Mouse (Mus musculus) v-Abl transformed pro-B cells (cell line): ENCODE results near the gene Atp11a.

ENCODE experiments used
- in situ Hi-C, 2 experiments: fragments of 400-800 bp; cut with MboI; formaldehyde crosslinking; loops; one replicate each; pipeline ENCODE4 v1.15.1; 2025; ENCODE audit not compliant: unreplicated experiment in 2 of 2

Gene Atp11a

GRCm38 (mm10) chr8:12808018-12808417 lies 51.2 kb downstream of the Atp11a start:
- in situ Hi-C loops, result no loop called here

DNA sequence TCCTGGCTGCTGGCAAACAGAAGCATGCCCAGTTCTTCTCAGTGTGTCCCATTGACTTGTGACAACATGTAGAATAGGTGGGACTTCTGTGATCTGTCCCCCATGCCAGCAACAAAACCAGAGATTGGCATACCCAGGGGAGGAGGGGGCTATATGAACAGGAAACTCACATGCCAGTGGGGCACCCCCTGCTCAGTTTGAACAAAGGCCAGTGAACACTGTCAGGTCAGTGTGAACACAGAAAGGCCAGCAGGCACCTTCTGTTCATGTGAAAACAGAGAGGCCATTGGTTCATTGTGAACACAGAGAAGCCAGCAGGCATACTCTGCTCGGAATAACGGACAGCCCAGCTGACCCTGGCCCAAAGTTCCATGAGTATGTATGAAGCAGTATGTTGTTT lies 52.7 kb downstream of the Atp11a start:
- in situ Hi-C loops, result no loop called here

GRCm38 (mm10) chr8:12811231-12811630 lies 54.4 kb downstream of the Atp11a start:
- in situ Hi-C loops, result no loop called here

DNA sequence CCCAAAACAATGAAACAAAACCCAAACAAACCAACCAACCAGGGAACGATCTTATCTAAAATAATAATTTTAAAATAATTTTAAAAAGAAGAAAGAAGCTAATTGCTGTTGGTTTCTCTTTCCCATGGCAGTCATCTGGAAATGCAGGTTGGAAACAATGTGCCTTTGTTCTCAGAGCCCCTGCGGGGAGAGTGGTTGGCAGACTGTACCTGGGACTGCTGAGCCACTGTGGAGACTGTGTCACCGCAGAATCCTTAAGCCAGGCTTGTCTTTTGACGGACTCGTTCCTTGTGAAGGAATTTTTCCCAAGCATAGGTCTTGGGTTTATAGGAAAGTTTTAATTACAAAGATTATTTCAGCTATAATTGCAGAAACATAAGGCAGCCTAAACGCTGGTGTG lies 59.6 kb downstream of the Atp11a start:
- in situ Hi-C loops, result no loop called here

DNA sequence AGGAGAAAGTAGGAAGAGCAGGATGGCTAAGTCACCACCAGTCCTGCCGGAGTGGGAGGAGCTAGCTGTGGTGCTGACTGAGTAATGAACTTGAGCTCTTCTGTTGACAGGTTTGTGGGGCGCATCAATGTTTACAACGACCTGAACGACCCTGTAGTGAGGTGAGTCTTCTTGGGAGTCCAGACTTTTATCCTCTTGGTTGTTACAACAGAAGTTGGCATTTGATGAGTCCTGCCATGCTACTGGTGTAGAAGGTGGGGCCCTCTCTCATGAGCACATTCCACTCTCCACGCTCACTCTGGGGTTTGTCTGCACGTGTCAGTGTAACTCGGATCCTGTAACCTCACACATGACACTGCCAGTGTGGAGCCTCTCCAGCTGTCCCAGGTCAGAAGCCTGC lies 66.1 kb downstream of the Atp11a start:
- in situ Hi-C loops, result no loop called here

GRCm38 (mm10) chr8:12824562-12824961 lies 67.7 kb downstream of the Atp11a start:
- in situ Hi-C loops, result no loop called here

GRCm38 (mm10) chr8:12825236-12825635 lies 68.4 kb downstream of the Atp11a start:
- in situ Hi-C loops, result no loop called here

GRCm38 (mm10) chr8:12825686-12826237 lies 68.9 kb downstream of the Atp11a start:
- in situ Hi-C loops, result no loop called here

- in situ Hi-C loops, result no loop called here
Observed at GRCm38 (mm10) chr8:12827124-12827523, 70.3 kb downstream of the Atp11a start.

DNA sequence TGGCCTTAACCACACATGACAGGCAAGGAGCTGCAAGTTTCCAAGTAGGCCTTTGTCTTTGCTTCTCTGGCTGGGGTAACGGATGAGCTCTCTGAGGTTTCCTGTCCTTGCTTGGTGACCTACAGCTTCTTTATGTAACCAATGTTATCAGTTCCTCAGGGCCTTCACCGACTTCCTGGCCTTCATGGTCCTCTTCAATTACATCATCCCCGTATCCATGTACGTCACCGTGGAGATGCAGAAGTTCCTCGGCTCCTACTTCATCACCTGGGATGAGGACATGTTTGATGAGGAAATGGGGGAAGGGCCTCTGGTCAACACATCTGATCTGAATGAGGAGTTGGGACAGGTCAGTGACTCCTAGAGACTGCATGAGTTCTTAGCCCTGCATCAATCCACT lies 71.5 kb downstream of the Atp11a start:
- in situ Hi-C loops, result no loop called here

- in situ Hi-C loops, result no loop called here
Observed at GRCm38 (mm10) chr8:12829381-12829780, 72.6 kb downstream of the Atp11a start.

DNA sequence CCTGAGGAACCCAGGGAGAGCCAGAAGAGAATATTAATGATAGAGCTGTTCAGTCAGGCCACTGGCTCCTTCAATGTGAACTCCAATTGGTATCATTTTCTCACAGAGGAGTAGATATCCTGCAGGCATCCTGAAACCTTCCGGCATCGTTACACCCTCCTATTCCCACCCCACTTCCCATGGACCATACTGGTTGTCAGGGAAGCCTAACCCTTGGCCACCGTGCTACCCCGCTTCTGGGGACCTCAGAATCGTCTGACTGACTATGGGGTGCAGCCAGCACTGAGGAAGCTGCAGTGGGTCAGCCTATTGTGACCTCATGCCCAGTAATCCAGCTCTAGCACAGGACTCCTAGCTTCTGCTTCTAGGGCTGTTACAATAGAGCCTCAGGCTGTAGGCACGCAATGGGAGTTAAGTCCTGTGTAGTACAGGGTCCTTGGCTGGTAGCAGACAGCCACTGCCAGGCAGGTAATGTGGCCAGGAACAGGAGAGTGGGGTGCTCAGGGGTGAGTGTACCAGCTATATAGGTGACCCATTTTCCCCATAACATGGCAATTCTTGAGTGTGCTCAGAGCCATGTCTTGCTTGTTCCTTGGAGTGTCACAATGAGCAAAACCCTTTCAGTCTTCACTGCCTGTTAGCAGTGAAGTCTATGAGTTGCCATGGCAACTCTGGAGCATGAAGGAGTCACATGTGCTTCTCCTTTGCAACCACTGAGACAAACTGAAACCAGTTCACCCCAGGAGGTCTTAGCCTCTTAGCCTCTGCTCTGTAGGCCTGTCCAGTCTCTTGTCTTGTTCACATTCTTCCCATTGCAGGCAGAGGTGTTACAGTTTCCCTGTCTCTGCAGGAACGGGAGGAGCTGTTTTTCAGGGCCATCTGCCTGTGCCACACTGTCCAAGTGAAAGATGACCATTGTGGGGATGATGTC lies 75.1 kb downstream of the Atp11a start:
- in situ Hi-C loops, result no loop called here

DNA sequence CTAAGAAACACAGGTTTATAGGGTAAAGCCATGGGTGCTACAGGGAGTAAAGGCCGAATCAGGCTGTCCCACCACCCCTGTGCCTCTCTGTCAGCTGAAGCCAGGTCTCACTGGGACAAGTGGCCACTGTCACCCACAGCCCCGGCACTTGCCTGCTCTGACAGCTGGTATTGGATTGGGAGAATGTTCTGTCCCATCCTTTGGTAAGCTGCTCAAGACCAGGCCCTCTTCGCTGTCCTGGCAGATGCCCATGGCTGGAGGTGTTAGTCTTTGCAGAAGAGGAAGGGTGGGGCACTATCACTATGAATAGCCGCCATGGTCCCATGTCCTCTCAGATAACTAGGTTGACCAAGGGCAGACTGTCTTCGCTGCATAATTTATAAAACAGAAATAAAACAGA lies 76.8 kb downstream of the Atp11a start:
- in situ Hi-C loops, result no loop called here

GRCm38 (mm10) chr8:12840834-12841233 lies 84.0 kb downstream of the Atp11a start:
- in situ Hi-C loops, result no loop called here

- in situ Hi-C loops, result no loop called here
Observed at GRCm38 (mm10) chr8:12842342-12842995, 85.7 kb downstream of the Atp11a start.

- in situ Hi-C loops, result no loop called here
Observed at GRCm38 (mm10) chr8:12844347-12844950, 87.6 kb downstream of the Atp11a start.

DNA sequence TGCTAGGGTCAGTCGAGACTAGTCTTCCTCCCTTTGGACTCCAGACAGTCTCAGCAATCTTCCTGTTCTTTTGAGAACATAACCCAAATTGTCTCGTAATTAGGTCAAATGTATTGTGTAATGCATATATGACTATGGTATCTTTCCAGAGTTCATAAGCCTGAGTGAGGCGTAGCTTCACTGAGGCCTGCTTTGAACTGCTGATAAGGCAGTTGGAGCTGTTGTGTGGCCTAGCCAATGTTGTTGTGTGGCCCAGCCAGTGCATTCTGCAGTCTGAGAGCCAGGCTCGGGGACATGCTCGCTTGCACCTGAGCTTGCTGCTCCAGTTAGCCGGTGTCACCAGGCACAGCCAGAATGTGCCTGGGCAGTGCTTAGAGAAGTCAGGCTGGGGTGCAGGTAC lies 89.6 kb downstream of the Atp11a start:
- in situ Hi-C loops, result no loop called here

GRCm38 (mm10) chr8:12851241-12851640 lies 94.4 kb downstream of the Atp11a start:
- in situ Hi-C loops, result no loop called here

DNA sequence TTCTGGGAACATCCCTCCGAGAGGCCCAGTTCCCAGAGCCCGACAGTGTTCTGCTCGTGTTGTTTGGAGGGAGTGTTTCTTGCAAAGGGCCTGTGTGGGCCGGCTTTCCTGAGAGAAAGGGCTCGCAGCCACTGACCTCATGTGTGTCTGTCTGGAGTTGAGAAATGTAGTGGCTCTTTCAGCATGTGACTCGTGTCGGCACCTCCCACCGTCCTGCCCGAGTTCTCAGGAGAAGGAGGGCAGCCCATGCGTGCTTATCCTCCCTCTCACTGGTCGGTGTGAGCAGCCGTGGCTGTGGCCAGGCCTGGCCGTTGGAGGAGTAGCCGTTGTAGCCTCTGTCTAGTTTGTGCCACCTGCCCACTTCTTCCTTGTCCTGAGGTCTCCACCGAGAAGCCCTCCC lies 99.2 kb downstream of the Atp11a start:
- in situ Hi-C loops, result no loop called here

DNA sequence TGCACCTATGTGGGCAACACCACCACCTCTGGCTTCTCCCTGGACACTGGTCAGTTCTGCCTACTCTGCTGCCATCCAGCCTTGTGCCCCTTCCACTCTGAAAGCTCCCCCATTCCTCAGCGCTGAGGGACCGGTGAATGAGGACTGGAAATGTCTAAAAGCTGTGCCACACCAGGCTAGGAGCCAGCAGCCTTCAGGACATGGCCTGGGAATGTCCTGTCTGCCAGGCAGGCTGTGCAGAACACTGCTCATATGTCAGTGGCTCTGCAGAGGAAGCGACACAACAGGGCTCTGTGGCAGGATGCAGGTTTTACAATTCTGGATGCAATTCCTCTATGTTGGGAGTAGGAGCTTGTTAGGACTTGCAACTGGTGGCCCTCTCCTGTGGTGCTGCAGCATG lies 106.2 kb downstream of the Atp11a start:
- in situ Hi-C loops, result no loop called here

DNA sequence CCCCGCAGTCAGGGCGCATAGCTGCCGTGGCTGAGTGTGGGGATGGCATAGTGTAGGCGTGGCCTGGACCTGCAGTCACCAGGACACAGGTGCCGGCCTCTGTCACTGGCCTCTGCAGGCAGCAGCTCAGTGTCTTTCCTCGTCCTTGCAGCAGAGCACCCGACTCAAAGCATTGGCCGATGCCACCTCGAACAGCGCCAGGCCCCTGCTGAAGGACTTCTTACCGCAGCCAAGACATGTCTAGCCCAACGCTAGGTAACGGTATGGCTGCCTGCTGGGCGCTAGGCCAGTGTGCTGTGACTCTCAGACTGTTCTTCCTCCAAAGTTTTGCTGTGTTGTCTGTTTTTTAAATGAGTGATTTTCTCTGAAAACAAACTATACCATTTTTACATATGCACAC lies 106.8 kb downstream of the Atp11a start:
- in situ Hi-C loops, result no loop called here
